Mouse (Mus musculus) heart, adult 2 months (tissue): ENCODE measurements around the gene Hist1h1b.
"Not testable (repeated sequence)": the region's sequence is repeated elsewhere in the genome, so short reads cannot be mapped to it uniquely, and the experiment has no call there.

Experiments used
- CTCF ChIP-seq: fragments of 200-600 bp; IDR thresholded peaks from 2 replicates; pipeline ENCODE4 v1.8.1; 2022; ENCODE audit warnings: antibody characterized with exemption, mild to moderate bottlenecking, moderate library complexity
- EP300 ChIP-seq: fragments of 200-500 bp; IDR thresholded peaks from 2 replicates; pipeline ENCODE4 v1.6.1; 2011; ENCODE audit warnings: low read depth, low read length, control low read depth; ENCODE audit not compliant: insufficient read depth

DNA sequence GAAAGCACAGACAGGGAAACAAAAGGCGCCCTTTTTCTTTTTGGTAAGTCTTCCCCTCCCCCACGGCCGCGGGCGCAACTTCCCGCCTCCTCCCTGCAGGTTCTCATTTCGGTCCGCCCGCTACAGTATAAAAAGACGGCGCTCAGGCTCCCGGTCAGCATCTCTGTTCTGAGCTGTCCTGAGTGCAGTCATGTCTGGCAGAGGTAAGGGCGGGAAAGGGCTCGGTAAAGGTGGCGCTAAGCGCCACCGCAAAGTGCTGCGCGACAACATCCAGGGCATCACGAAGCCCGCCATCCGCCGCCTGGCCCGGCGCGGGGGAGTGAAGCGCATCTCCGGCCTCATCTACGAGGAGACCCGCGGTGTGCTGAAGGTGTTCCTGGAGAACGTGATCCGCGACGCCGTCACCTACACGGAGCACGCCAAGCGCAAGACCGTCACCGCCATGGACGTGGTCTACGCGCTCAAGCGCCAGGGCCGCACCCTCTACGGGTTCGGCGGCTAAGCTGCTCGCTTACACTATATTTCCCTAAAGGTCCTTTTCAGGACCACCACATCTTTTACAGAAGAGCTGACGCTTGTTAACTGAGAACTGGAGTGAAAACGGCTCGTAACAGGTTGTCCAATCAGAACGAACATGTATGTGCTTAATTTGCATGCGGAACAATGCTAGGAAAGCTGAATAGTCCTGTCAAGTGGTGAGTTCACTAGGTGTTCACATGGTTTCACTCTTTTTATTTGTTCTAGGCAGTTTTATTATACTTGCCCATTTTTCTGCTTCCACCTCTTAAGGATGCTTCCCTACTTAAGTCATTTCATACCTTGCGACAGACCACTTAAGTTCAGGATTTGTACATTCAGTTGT lies 45.3 kb downstream of the Hist1h1b start, which contains the start of gene Hist1h4j:
- not testable (repeated sequence) for TF ChIP-seq CTCF, EP300
